ENCODE assay signal across 11 mouse cellular contexts in genomic region chr1:120883632-120884031, GRCm38 (mm10).
DNase-seq lines count a peak whose midpoint lies in the region; ATAC-seq and TF ChIP-seq lines count a peak whose summit lies in the region.
"Had no signal": no experiment of that assay in that cellular context is flagged by ENCODE, and none has a peak within 500 bp of the region (broad histone marks: within the 10 kb centered on the region; RNA-seq: fewer than 3 reads in every experiment).

No protein-coding gene starts in this region.

- H3K79me2 ChIP-seq in myocyte (ENCODE audit: control insufficient read depth, insufficient read depth): no peaks in the 10 kb centered on the region

- H3K4me2 ChIP-seq in limb, embryonic 14.5 days (replicated peaks; ENCODE audit: low read depth, low read length, severe bottlenecking): no peak overlapping the region
- H3K4me2 ChIP-seq in forebrain, postnatal 0 days (ENCODE audit: low read depth): no peak overlapping the region
- H3K4me2 ChIP-seq in myocyte (ENCODE audit: low read depth): no peak overlapping the region
- H3K4me2 ChIP-seq: limb, embryonic 13.5 days had no signal

- DNase-seq in cerebellum, adult 2 months: peak; percentile 17 to 24
- no peak for DNase-seq in cerebellum, adult 11 months
- DNase-seq in limb, embryonic 14.5 days (ENCODE audit: low spot score): peak; percentile 42
- no peak for DNase-seq in limb, embryonic 10.5 days (ENCODE audit: low spot score)
- peak; percentile 59 for DNase-seq in forebrain, postnatal 0 days
- no peak for DNase-seq in frontal cortex, postnatal 36 days (ENCODE audit: low spot score in 2 of 2)
- no peak for DNase-seq in lung, adult 18-20 months

- H3K4me3 ChIP-seq in cerebellum, adult 2 months (replicated peaks; ENCODE audit: insufficient read depth, low read depth, low read length): no peak overlapping the region
- no peak overlapping the region for H3K4me3 ChIP-seq in limb, embryonic 14.5 days (replicated peaks; ENCODE audit: low read length)
- H3K4me3 ChIP-seq in limb, embryonic 10.5 days: no peak overlapping the region
- H3K4me3 ChIP-seq in forebrain, postnatal 0 days (ENCODE audit: low read depth, low read length): no peak overlapping the region
- no peak overlapping the region for H3K4me3 ChIP-seq in myocyte
- H3K4me3 ChIP-seq: erythroblast, embryonic 14.5 days; limb, embryonic 13.5 days had no signal

- WGBS in cerebellum, adult 2 months: 15% methylated on average over 9 of the region's 9 CpGs
- WGBS in limb, embryonic 14.5 days: 58% methylated on average over 9 of the region's 9 CpGs
- 84% methylated on average over 9 of the region's 9 CpGs for WGBS in limb, embryonic 10.5 days
- 17% methylated on average over 9 of the region's 9 CpGs for WGBS in forebrain, postnatal 0 days

- TF ChIP-seq CTCF in cerebellum, adult 2 months (IDR thresholded peaks at IDR 0.05; ENCODE audit: borderline replicate concordance, insufficient read depth, low read depth, low read length): no peak
- no peak for TF ChIP-seq CTCF in forebrain, postnatal 0 days (IDR thresholded peaks at IDR 0.05; ENCODE audit: low read depth)

- H3ac ChIP-seq in myocyte (ENCODE audit: control insufficient read depth, insufficient read length): no peak overlapping the region

- peak; percentile 50; the same call in 1 of the 2 replicates for ATAC-seq in limb, embryonic 14.5 days (ENCODE audit: low FRiP score, low read depth)
- ATAC-seq in forebrain, postnatal 0 days: peak; percentile 56
- ATAC-seq: lung, postnatal 0 days had no signal

- H3K27me3 ChIP-seq in cerebellum, adult 2 months (ENCODE audit: control insufficient read depth, insufficient read depth, low read length): no peaks in the 10 kb centered on the region
- no peaks in the 10 kb centered on the region for H3K27me3 ChIP-seq in limb, embryonic 14.5 days (ENCODE audit: control insufficient read depth, insufficient read depth, low read length)
- H3K27me3 ChIP-seq in limb, embryonic 10.5 days (ENCODE audit: low read depth, poor library complexity, severe bottlenecking): no peaks in the 10 kb centered on the region
- no peaks in the 10 kb centered on the region for H3K27me3 ChIP-seq in forebrain, postnatal 0 days (ENCODE audit: insufficient read depth, low read length)
- H3K27me3 ChIP-seq in myocyte (ENCODE audit: control insufficient read depth, insufficient read depth, insufficient read length): no peaks in the 10 kb centered on the region

- H3K36me3 ChIP-seq in limb, embryonic 14.5 days (ENCODE audit: control insufficient read depth, insufficient read depth, low read length): no peaks in the 10 kb centered on the region
- no peaks in the 10 kb centered on the region for H3K36me3 ChIP-seq in limb, embryonic 10.5 days
- H3K36me3 ChIP-seq in forebrain, postnatal 0 days (ENCODE audit: insufficient read depth): no peaks in the 10 kb centered on the region
- H3K36me3 ChIP-seq in myocyte (ENCODE audit: control insufficient read depth, insufficient read depth): no peaks in the 10 kb centered on the region
- H3K36me3 ChIP-seq: limb, embryonic 13.5 days had no signal

- H3K4me1 ChIP-seq in cerebellum, adult 2 months (ENCODE audit: control insufficient read depth, insufficient read depth, low read length): no peaks in the 10 kb centered on the region
- H3K4me1 ChIP-seq in limb, embryonic 14.5 days (ENCODE audit: control insufficient read depth, insufficient read depth, low read length): no peaks in the 10 kb centered on the region
- H3K4me1 ChIP-seq in limb, embryonic 10.5 days: no peaks in the 10 kb centered on the region
- 0 out of 2 replicates have a peak, but pooled peaks cover 8% of the 10 kb centered on the region for H3K4me1 ChIP-seq in forebrain, postnatal 0 days (ENCODE audit: insufficient read depth)

- no peaks in the 10 kb centered on the region for H3K9me3 ChIP-seq in limb, embryonic 14.5 days (ENCODE audit: control insufficient read depth, low read length)
- no peaks in the 10 kb centered on the region for H3K9me3 ChIP-seq in limb, embryonic 10.5 days (replicated peaks)
- no peaks in the 10 kb centered on the region for H3K9me3 ChIP-seq in forebrain, postnatal 0 days (ENCODE audit: low read length)
- H3K9me3 ChIP-seq: limb, embryonic 13.5 days had no signal

- no peak overlapping the region for H3K27ac ChIP-seq in cerebellum, adult 2 months (ENCODE audit: insufficient read depth, low read length)
- no peak overlapping the region for H3K27ac ChIP-seq in limb, embryonic 14.5 days (replicated peaks; ENCODE audit: low read depth, low read length)
- H3K27ac ChIP-seq in limb, embryonic 10.5 days: no peak overlapping the region
- no peak overlapping the region for H3K27ac ChIP-seq in forebrain, postnatal 0 days (ENCODE audit: low read depth, low read length)
- H3K27ac ChIP-seq: limb, embryonic 13.5 days had no signal

- H3K9ac ChIP-seq in limb, embryonic 14.5 days (ENCODE audit: low read depth, low read length, severe bottlenecking): no peak overlapping the region
- H3K9ac ChIP-seq in forebrain, postnatal 0 days: no peak overlapping the region
- H3K9ac ChIP-seq: limb, embryonic 13.5 days had no signal

- TF ChIP-seq POLR2A in cerebellum, adult 2 months (IDR thresholded peaks at IDR 0.05; ENCODE audit: borderline replicate concordance, insufficient read depth, low read length): no peak
- no peak for TF ChIP-seq POLR2A in limb, embryonic 14.5 days (IDR thresholded peaks at IDR 0.05; ENCODE audit: borderline replicate concordance, extremely low read depth, insufficient read depth, insufficient read length)
- no peak for TF ChIP-seq POLR2A in myocyte (IDR thresholded peaks at IDR 0.05; ENCODE audit: insufficient read length, low read depth)

TF ChIP-seq in myocyte, 11 proteins besides CTCF, POLR2A, EP300 and RAD21:
- no peak for TF ChIP-seq REST (IDR thresholded peaks at IDR 0.05; ENCODE audit: insufficient read depth, insufficient read length)
- peak in 2 of 3 experiments; percentile 11 to 31 for TF ChIP-seq MYOD1 (IDR thresholded peaks at IDR 0.05; ENCODE audit: control insufficient read depth in 1 of 3, insufficient read length in 2 of 3, low read depth in 2 of 3)

Comparison
In these comparisons a context has a peak if more than half of its experiments do, and no peak if none do; other contexts are left out.
1. DNase-seq: peak in cerebellum, adult 2 months (2 of 2), limb, embryonic 14.5 days (single experiment) and forebrain, postnatal 0 days (single experiment); none in cerebellum, adult 11 months (single experiment), limb, embryonic 10.5 days (single experiment), frontal cortex, postnatal 36 days (0 of 2) and lung, adult 18-20 months (0 of 2).